Mouse (Mus musculus) liver, adult (tissue): ENCODE measurements around the gene Sclt1.

Source experiments
- GATA4 ChIP-seq: IDR thresholded peaks from 2 replicates; pipeline ENCODE4 v1.6.1; 2014; ENCODE audit warnings: mild to moderate bottlenecking, low read length; ENCODE audit not compliant: insufficient replicate concordance

Sclt1 gene

DNA sequence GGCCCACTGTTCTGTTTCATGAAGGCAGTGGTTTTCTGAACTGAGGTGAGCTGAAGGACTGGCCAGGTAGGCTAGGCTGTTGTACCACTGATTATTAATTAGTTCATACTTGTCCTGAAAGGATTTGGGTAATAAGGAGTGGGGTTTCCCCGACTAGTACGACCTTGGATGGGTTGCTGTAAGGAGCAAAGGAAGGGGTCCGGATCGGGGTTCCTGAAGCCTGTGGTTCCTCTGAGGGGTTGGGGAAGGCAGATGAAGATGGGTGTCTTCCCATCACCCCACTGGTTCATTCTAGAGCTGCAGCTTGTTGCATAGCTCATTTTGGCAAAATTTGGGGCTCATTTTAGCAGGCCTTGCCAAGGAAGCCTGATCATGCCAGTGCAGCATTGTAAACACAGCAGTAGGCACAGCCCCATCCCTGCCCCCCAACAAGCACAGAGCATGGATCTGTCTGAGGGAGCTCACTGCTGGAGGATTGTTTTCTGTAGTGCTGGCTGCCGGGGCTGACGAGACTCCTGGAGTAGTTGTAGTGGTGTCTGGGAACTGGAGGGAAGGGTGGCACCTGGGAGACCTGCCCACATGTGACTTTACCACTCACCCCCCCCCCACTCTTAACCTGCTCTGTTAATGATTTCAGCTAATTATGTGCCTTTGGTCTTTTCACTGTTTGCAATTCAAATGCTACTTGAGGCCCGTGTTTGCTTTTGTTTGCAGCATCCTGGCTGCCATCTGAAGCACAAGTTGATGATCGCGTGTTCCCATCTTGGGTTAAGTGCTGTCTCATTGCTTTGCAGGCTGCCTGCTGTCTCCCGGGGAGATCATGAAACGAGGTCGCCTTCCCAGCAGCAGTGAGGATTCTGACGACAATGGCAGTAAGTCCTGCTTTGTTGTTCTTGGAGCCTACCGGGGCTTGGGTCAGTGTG is 161.7 kb downstream of the Sclt1 start:
- TF ChIP-seq GATA4 = no peak

DNA sequence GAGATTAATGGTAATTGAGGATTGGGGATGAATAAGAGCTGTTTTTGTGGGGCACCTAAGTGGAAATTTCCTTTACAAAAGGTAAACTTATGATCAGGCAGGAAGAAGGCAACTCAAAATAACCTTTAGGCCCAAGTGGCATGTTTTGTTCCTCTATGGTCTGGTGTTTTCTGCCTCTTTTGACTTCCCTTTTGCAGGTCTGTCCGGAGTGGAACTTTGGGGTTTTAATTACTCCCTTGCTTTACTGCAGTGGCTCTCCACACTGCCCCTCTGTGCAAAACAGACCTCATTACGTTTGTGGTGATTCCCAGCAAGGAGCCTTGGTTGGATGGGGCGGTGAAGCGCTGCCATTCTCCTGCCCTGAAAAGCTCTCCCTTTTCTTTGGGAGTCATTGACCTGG is 162.4 kb downstream of the Sclt1 start:
- no peak for TF ChIP-seq GATA4

DNA sequence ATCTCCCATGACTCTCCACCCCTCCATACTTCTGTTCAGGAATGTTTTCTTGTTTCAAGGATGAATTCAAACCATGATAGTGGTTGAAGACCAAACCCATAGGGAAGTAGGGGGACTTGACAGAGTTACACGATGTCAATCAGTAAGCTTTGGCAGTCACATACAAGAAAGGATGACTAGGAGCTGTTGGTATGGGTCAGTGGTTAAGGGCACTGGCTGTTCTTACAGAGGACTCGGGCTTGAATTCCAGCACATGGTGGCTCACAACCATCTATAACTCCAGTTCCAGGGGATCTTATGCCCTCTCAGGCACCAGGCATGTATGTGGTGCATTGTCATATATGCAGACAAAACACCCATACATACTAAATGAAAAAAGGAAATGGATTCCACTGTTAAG is 165.1 kb downstream of the Sclt1 start:
- no peak for TF ChIP-seq GATA4
